Mouse (Mus musculus): ENCODE results near the gene Dnajc12. TPM values are rescaled to one million over a fixed set of nuclear protein-coding genes. Genes with fewer than 3 reads are reported as not detected.
"Not testable (repeated sequence)": the region's sequence is repeated elsewhere in the genome, so short reads cannot be mapped to it uniquely, and the experiment has no call there.

The Dnajc12 gene
- total RNA-seq, 1 experiment: 8.4 TPM

GRCm38 (mm10) chr10:63396963-63397362 lies 14.7 kb downstream of the Dnajc12 start:
- Histone ChIP-seq H3K4me3 (ENCODE audit: insufficient read depth in 1 of 2, low read depth in 1 of 2, low read length in 2 of 2, poor library complexity in 1 of 2, severe bottlenecking in 1 of 2) (no peak overlapping the region), H3K9me3 (ENCODE audit: control insufficient read depth, insufficient read depth, low read depth, low read length) (no peaks in the 10 kb centered on the region), H3K4me1 (ENCODE audit: control insufficient read depth in 2 of 2, insufficient read depth in 2 of 2, low read length in 2 of 2, poor library complexity in 1 of 2) (no peaks in the 10 kb centered on the region), H3K9ac (ENCODE audit: insufficient read depth, low read depth, low read length, poor library complexity, severe bottlenecking) (no peak overlapping the region), H3K36me3 (ENCODE audit: control insufficient read depth, insufficient read depth, low read length, poor library complexity, severe bottlenecking) (no peaks in the 10 kb centered on the region), H3K27ac (ENCODE audit: insufficient read depth, low read depth, low read length, poor library complexity, severe bottlenecking) (no peak overlapping the region)
- in situ Hi-C loops (cut with MboI; ENCODE audit: low sequenced_read_pairs in 2 of 2, unreplicated experiment in 2 of 2): no loop called here
- TF ChIP-seq HCFC1 (IDR thresholded peaks at IDR 0.05; ENCODE audit: borderline replicate concordance, insufficient read depth, low read length) (no peak), ZC3H11A (IDR thresholded peaks at IDR 0.05; ENCODE audit: borderline replicate concordance, low read depth, low read length) (no peak), CHD2 (IDR thresholded peaks at IDR 0.05; ENCODE audit: low read depth, low read length) (no peak), MAFK (IDR thresholded peaks at IDR 0.05; ENCODE audit: insufficient read depth, low read depth, low read length) (no peak), ZNF384 (IDR thresholded peaks at IDR 0.05; ENCODE audit: low read depth, low read length) (no peak)
- no peak for DNase-seq (ENCODE audit: low read depth, low spot score)

- TF ChIP-seq ZNF384 (IDR thresholded peaks at IDR 0.05; ENCODE audit: low read depth, low read length): no peak
- no peak for TF ChIP-seq HCFC1 (IDR thresholded peaks at IDR 0.05; ENCODE audit: borderline replicate concordance, insufficient read depth, low read length)
- TF ChIP-seq CHD2 (IDR thresholded peaks at IDR 0.05; ENCODE audit: low read depth, low read length): no peak
- TF ChIP-seq ZC3H11A (IDR thresholded peaks at IDR 0.05; ENCODE audit: borderline replicate concordance, low read depth, low read length): no peak
- no peak for TF ChIP-seq MAFK (IDR thresholded peaks at IDR 0.05; ENCODE audit: insufficient read depth, low read depth, low read length)
- H3K9me3 ChIP-seq (ENCODE audit: control insufficient read depth, insufficient read depth, low read depth, low read length): no peaks in the 10 kb centered on the region
- in situ Hi-C loops (cut with MboI; ENCODE audit: low sequenced_read_pairs in 2 of 2, unreplicated experiment in 2 of 2): no loop called here
- H3K36me3 ChIP-seq (ENCODE audit: control insufficient read depth, insufficient read depth, low read length, poor library complexity, severe bottlenecking): no peaks in the 10 kb centered on the region
- no peak overlapping the region for H3K4me3 ChIP-seq (ENCODE audit: insufficient read depth in 1 of 2, low read depth in 1 of 2, low read length in 2 of 2, poor library complexity in 1 of 2, severe bottlenecking in 1 of 2)
- H3K27ac ChIP-seq (ENCODE audit: insufficient read depth, low read depth, low read length, poor library complexity, severe bottlenecking): no peak overlapping the region
- H3K4me1 ChIP-seq (ENCODE audit: control insufficient read depth in 2 of 2, insufficient read depth in 2 of 2, low read length in 2 of 2, poor library complexity in 1 of 2): no peaks in the 10 kb centered on the region
- H3K9ac ChIP-seq (ENCODE audit: insufficient read depth, low read depth, low read length, poor library complexity, severe bottlenecking): no peak overlapping the region
- DNase-seq (ENCODE audit: low read depth, low spot score): no peak
Measured at GRCm38 (mm10) chr10:63402731-63403504, 20.7 kb downstream of the Dnajc12 start.

- Histone ChIP-seq H3K9ac (ENCODE audit: insufficient read depth, low read depth, low read length, poor library complexity, severe bottlenecking) (no peak overlapping the region), H3K9me3 (ENCODE audit: control insufficient read depth, insufficient read depth, low read depth, low read length) (no peaks in the 10 kb centered on the region), H3K27ac (ENCODE audit: insufficient read depth, low read depth, low read length, poor library complexity, severe bottlenecking) (no peak overlapping the region), H3K4me1 (ENCODE audit: control insufficient read depth in 2 of 2, insufficient read depth in 2 of 2, low read length in 2 of 2, poor library complexity in 1 of 2) (no peaks in the 10 kb centered on the region), H3K4me3 (ENCODE audit: insufficient read depth in 1 of 2, low read depth in 1 of 2, low read length in 2 of 2, poor library complexity in 1 of 2, severe bottlenecking in 1 of 2) (no peak overlapping the region), H3K36me3 (ENCODE audit: control insufficient read depth, insufficient read depth, low read length, poor library complexity, severe bottlenecking) (no peaks in the 10 kb centered on the region)
- in situ Hi-C loops (cut with MboI; ENCODE audit: low sequenced_read_pairs in 2 of 2, unreplicated experiment in 2 of 2): no loop called here
- no peak for DNase-seq (ENCODE audit: low read depth, low spot score)
- TF ChIP-seq ZC3H11A (IDR thresholded peaks at IDR 0.05; ENCODE audit: borderline replicate concordance, low read depth, low read length) (no peak), ZNF384 (IDR thresholded peaks at IDR 0.05; ENCODE audit: low read depth, low read length) (no peak), MAFK (IDR thresholded peaks at IDR 0.05; ENCODE audit: insufficient read depth, low read depth, low read length) (no peak), HCFC1 (IDR thresholded peaks at IDR 0.05; ENCODE audit: borderline replicate concordance, insufficient read depth, low read length) (no peak), CHD2 (IDR thresholded peaks at IDR 0.05; ENCODE audit: low read depth, low read length) (no peak)
Measured at GRCm38 (mm10) chr10:63403636-63404035, 21.4 kb downstream of the Dnajc12 start.

GRCm38 (mm10) chr10:63410162-63410956 lies 28.1 kb downstream of the Dnajc12 start:
- no peaks in the 10 kb centered on the region for H3K9me3 ChIP-seq (ENCODE audit: control insufficient read depth, insufficient read depth, low read depth, low read length)
- no peaks in the 10 kb centered on the region for H3K36me3 ChIP-seq (ENCODE audit: control insufficient read depth, insufficient read depth, low read length, poor library complexity, severe bottlenecking)
- in situ Hi-C loops (cut with MboI; ENCODE audit: low sequenced_read_pairs in 2 of 2, unreplicated experiment in 2 of 2): no loop called here
- no peak overlapping the region for H3K4me3 ChIP-seq (ENCODE audit: insufficient read depth in 1 of 2, low read depth in 1 of 2, low read length in 2 of 2, poor library complexity in 1 of 2, severe bottlenecking in 1 of 2)
- DNase-seq (ENCODE audit: low read depth, low spot score): no peak
- TF ChIP-seq ZC3H11A (IDR thresholded peaks at IDR 0.05; ENCODE audit: borderline replicate concordance, low read depth, low read length) (no peak), MAFK (IDR thresholded peaks at IDR 0.05; ENCODE audit: insufficient read depth, low read depth, low read length) (no peak), HCFC1 (IDR thresholded peaks at IDR 0.05; ENCODE audit: borderline replicate concordance, insufficient read depth, low read length) (no peak), CHD2 (IDR thresholded peaks at IDR 0.05; ENCODE audit: low read depth, low read length) (no peak), ZNF384 (IDR thresholded peaks at IDR 0.05; ENCODE audit: low read depth, low read length) (no peak)
- H3K9ac ChIP-seq (ENCODE audit: insufficient read depth, low read depth, low read length, poor library complexity, severe bottlenecking): no peak overlapping the region
- no peak overlapping the region for H3K27ac ChIP-seq (ENCODE audit: insufficient read depth, low read depth, low read length, poor library complexity, severe bottlenecking)
- no peaks in the 10 kb centered on the region; a peak in 1 of 4 replicates for H3K4me1 ChIP-seq (ENCODE audit: control insufficient read depth in 2 of 2, insufficient read depth in 2 of 2, low read length in 2 of 2, poor library complexity in 1 of 2)

- H3K36me3 ChIP-seq (ENCODE audit: control insufficient read depth, insufficient read depth, low read length, poor library complexity, severe bottlenecking); H3K4me1 ChIP-seq (ENCODE audit: control insufficient read depth in 2 of 2, insufficient read depth in 2 of 2, low read length in 2 of 2, poor library complexity in 1 of 2); H3K9ac ChIP-seq (ENCODE audit: insufficient read depth, low read depth, low read length, poor library complexity, severe bottlenecking); H3K27ac ChIP-seq (ENCODE audit: insufficient read depth, low read depth, low read length, poor library complexity, severe bottlenecking); in situ Hi-C loops (cut with MboI; ENCODE audit: low sequenced_read_pairs in 2 of 2, unreplicated experiment in 2 of 2); H3K9me3 ChIP-seq (ENCODE audit: control insufficient read depth, insufficient read depth, low read depth, low read length); DNase-seq (ENCODE audit: low read depth, low spot score); H3K4me3 ChIP-seq (ENCODE audit: insufficient read depth in 1 of 2, low read depth in 1 of 2, low read length in 2 of 2, poor library complexity in 1 of 2, severe bottlenecking in 1 of 2): not testable (repeated sequence)
Measured at GRCm38 (mm10) chr10:63411674-63412073, 29.4 kb downstream of the Dnajc12 start.

Measured in ES-E14 (cell line).